Mouse (Mus musculus) cerebellum, adult 2 months (tissue): ENCODE measurements around the gene Gm20521. TPM values are rescaled to one million over a fixed set of nuclear protein-coding genes. Genes with fewer than 3 reads are reported as not detected.
A peak's percentile ranks its signal among the peaks of the same experiment; 100 is the strongest.

Source experiments
- DNase-seq, 2 experiments: peaks; one replicate each; pipeline ENCODE4 v3.0.0; 2021
- H3K27ac ChIP-seq: fragments of 200-500 bp; 2 replicates; pipeline ENCODE4 v1.5.1; 2012; ENCODE audit warnings: low read length, control low read depth, inconsistent platforms; ENCODE audit not compliant: insufficient read depth
- H3K27me3 ChIP-seq: fragments of 200-500 bp; 2 replicates; pipeline ENCODE4 v1.6.1; 2012; ENCODE audit warnings: inconsistent platforms, mild to moderate bottlenecking, low read length, moderate library complexity; ENCODE audit not compliant: control insufficient read depth, insufficient read depth
- H3K4me1 ChIP-seq: fragments of 200-500 bp; 2 replicates; pipeline ENCODE4 v1.6.1; 2011; ENCODE audit warnings: low read length; ENCODE audit not compliant: control insufficient read depth, insufficient read depth
- H3K4me3 ChIP-seq: fragments of 200-500 bp; replicated peaks from 2 replicates; pipeline ENCODE3; 2011; ENCODE audit warnings: mild to moderate bottlenecking, low read depth, low read length, control low read depth; ENCODE audit not compliant: insufficient read depth
- CTCF ChIP-seq: fragments of 200-500 bp; IDR thresholded peaks from 2 replicates; pipeline ENCODE4 v1.5.1; 2011; ENCODE audit warnings: low read depth, mild to moderate bottlenecking, control low read depth, low read length, moderate library complexity, borderline replicate concordance; ENCODE audit not compliant: insufficient read depth
- POLR2A ChIP-seq: fragments of 200-500 bp; IDR thresholded peaks from 2 replicates; pipeline ENCODE4 v1.6.1; 2011; ENCODE audit warnings: low read length, control low read depth, borderline replicate concordance; ENCODE audit not compliant: insufficient read depth
- WGBS: fragments of 180-500 bp; shearing (Covaris S2); methylation state at CpG from one replicate; pipeline ENCODE4 v1.1.7; 2018; 5-methylcytosine and 5-hydroxymethylcytosine counted together
- polyA plus RNA-seq: library from polyadenylated mRNA; depleted of rRNA; stranded (reverse); fragments of >200 nt; gene quantifications from 2 replicates; pipeline ENCODE4 v1.2.3, GENCODE M21; 2012

Gm20521 gene
- polyA plus RNA-seq, 1 experiment, result 0.34 TPM

- no peak overlapping the region for H3K4me3 ChIP-seq
- 58% methylated on average over 2 of the region's 2 CpGs for WGBS
- no peaks in the 10 kb centered on the region for H3K27me3 ChIP-seq
- H3K27ac ChIP-seq, result no peak overlapping the region
- H3K4me1 ChIP-seq, result no peaks in the 10 kb centered on the region
- DNase-seq, result no peak
- no peak for TF ChIP-seq CTCF
- no peak for TF ChIP-seq POLR2A
These were observed 14.2 kb downstream of the Gm20521 start for GRCm38 (mm10) chr14:54897445-54897844.

- H3K4me3 ChIP-seq, result no peak overlapping the region
- DNase-seq, result peak; percentile 61 to 76
- H3K27me3 ChIP-seq, result no peaks in the 10 kb centered on the region
- no peaks in the 10 kb centered on the region for H3K4me1 ChIP-seq
- H3K27ac ChIP-seq, result no peak overlapping the region; the same call in 1 of the 2 replicates
- WGBS, result under 1% methylated on average over 3 of the region's 3 CpGs
- peak; percentile 58; the same call in 1 of the 2 replicates for TF ChIP-seq CTCF
- no peak for TF ChIP-seq POLR2A
These were observed 17.1 kb downstream of the Gm20521 start for GRCm38 (mm10) chr14:54900383-54900782.

GRCm38 (mm10) chr14:54903641-54904040, 20.4 kb downstream of the Gm20521 start:
- no peak for TF ChIP-seq CTCF
- TF ChIP-seq POLR2A, result no peak
- no peak overlapping the region for H3K4me3 ChIP-seq
- H3K4me1 ChIP-seq, result peaks cover under 1% of the 10 kb centered on the region; the same call in 1 of the 2 replicates
- no peaks in the 10 kb centered on the region for H3K27me3 ChIP-seq
- no peak for DNase-seq
- 92% methylated on average over 4 of the region's 4 CpGs for WGBS
- no peak overlapping the region for H3K27ac ChIP-seq

GRCm38 (mm10) chr14:54908682-54909081, 25.4 kb downstream of the Gm20521 start:
- WGBS, result 80% methylated on average over 7 of the region's 7 CpGs
- H3K27me3 ChIP-seq, result no peaks in the 10 kb centered on the region
- no peak overlapping the region for H3K4me3 ChIP-seq
- TF ChIP-seq POLR2A, result no peak
- no peak for TF ChIP-seq CTCF
- H3K27ac ChIP-seq, result no peak overlapping the region
- no peak for DNase-seq
- H3K4me1 ChIP-seq, result peaks cover 7% of the 10 kb centered on the region

- peaks cover 7% of the 10 kb centered on the region for H3K4me1 ChIP-seq
- peak overlapping the region; percentile 86 for H3K4me3 ChIP-seq
- WGBS, result under 1% methylated on average over 57 of the region's 69 CpGs
- DNase-seq, result peak; percentile 51 to 56
- H3K27ac ChIP-seq, result peak overlapping the region; percentile 89
- H3K27me3 ChIP-seq, result no peaks in the 10 kb centered on the region
- TF ChIP-seq POLR2A, result no peak
- TF ChIP-seq CTCF, result no peak
These were observed 29.0 kb downstream of the Gm20521 start for GRCm38 (mm10) chr14:54912109-54912850.

GRCm38 (mm10) chr14:54912886-54913285, 29.6 kb downstream of the Gm20521 start, which contains the start of gene Slc22a17:
Gene Slc22a17 (minus strand): TSS chr14:54913132.
- Histone ChIP-seq H3K4me1 (peaks cover 7% of the 10 kb centered on the region), H3K27me3 (no peaks in the 10 kb centered on the region), H3K27ac (peak within 1 kb of the TSS; percentile 89), H3K4me3 (peak within 1 kb of the TSS; percentile 86)
- WGBS, result 1% methylated on average over 28 of the region's 28 CpGs
- TF ChIP-seq CTCF, result no peak
- TF ChIP-seq POLR2A, result peak; percentile 92
- DNase-seq, result peak; percentile 83 to 84

GRCm38 (mm10) chr14:54913343-54913742, 30.1 kb downstream of the Gm20521 start:
- peak overlapping the region; percentile 86 for H3K4me3 ChIP-seq
- no peaks in the 10 kb centered on the region for H3K27me3 ChIP-seq
- TF ChIP-seq CTCF (no peak), POLR2A (no peak)
- 3% methylated on average over 10 of the region's 10 CpGs for WGBS
- peaks cover 7% of the 10 kb centered on the region for H3K4me1 ChIP-seq
- peak overlapping the region; percentile 89 for H3K27ac ChIP-seq
- peak; percentile 36 to 60 for DNase-seq
